Mouse (Mus musculus) heart, postnatal 0 days (tissue): ENCODE measurements around the gene H2afy.

ENCODE experiments used
- CTCF ChIP-seq: IDR thresholded peaks from 2 replicates; pipeline ENCODE4 v1.5.1; 2016; ENCODE audit warnings: antibody characterized with exemption, control low read depth, low read depth
- EP300 ChIP-seq: IDR thresholded peaks from 2 replicates; pipeline ENCODE4 v1.6.1; 2016; ENCODE audit warnings: antibody characterized with exemption, low read depth

DNA sequence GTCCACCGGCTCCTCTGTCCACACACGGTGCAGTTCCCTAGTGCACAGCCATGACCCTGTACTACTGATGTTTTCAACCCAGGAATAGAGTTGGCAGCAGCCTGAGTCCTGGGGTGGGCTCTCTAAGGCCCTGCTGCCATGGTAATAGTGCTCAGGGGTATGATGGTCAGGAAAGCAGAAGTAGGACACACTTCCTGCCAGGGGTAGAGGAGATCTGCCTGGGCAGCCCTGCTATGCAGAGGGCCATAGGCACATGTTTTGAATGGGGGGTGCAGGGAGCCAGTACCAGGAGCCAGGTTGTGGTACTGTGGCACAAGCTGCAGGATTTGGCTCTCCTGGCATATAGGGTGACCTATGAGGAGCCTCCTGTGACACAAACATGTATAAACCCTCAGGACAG, 69.3 kb downstream of the H2afy start:
- TF ChIP-seq CTCF (no peak), EP300 (no peak)
